Mouse (Mus musculus): ENCODE measurements at regions not wholly inside any gene's neighbourhood (a gene's known extent, or its start where the extent isn't known, plus 50 kb on each side); places are given as distances from the start of the nearest gene placed in this dataset.
"Not testable (repeated sequence)": the region's sequence is repeated elsewhere in the genome, so short reads cannot be mapped to it uniquely, and the experiment has no call there.

DNA sequence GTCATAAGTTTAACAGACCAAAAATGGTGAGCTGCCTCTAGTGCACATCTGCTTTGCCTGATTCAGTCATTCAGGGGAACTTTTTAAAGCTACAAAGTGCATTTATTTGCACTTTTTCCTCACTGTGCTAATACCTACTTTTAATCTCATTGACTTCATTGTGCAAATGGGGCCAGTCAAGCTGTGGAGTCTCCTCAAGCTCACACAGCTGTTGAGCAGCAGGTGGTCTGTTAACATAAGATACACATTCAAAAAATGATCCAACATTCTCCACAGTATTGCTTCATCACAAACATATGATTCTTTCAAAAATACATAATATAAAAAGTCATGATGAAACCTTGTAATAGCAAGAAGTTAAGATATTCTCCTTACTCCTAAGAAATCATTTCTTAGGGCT, 564.2 kb upstream of the Nrxn1 start:
- ATAC-seq (ENCODE audit: low FRiP score, low read depth), result no peak
- H3K4me1 ChIP-seq (ENCODE audit: control insufficient read depth, insufficient read depth, low read length), result no peaks in the 10 kb centered on the region

DNA sequence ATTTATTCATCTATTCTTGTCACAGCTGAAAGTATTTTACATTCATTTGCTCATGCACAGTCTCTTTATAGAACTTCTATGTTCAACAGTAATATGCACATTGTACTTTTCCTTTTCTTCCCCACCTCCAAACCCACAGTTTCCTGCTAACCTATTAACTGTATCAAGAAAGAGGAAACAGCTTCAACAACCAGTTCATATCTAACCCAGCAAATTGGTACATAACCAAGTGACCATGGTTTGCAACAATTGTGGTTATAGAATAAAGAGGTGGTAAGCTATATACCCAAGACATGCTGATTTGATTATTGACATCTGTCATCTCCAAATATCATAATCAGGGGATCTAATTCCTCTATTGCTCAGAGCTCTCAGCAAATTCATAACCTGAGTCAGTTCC, 539.0 kb upstream of the Nrxn1 start:
- Histone ChIP-seq H3K27me3 (ENCODE audit: control insufficient read depth, insufficient read depth, low read length) (no peaks in the 10 kb centered on the region), H3K4me3 (replicated peaks; ENCODE audit: low read length) (no peak overlapping the region), H3K4me2 (replicated peaks; ENCODE audit: low read depth, low read length, severe bottlenecking) (no peak overlapping the region), H3K9ac (ENCODE audit: low read depth, low read length, severe bottlenecking) (no peak overlapping the region), H3K36me3 (ENCODE audit: control insufficient read depth, insufficient read depth, low read length) (no peaks in the 10 kb centered on the region), H3K9me3 (ENCODE audit: control insufficient read depth, low read length) (no peaks in the 10 kb centered on the region), H3K27ac (replicated peaks; ENCODE audit: low read depth, low read length) (no peak overlapping the region), H3K4me1 (ENCODE audit: control insufficient read depth, insufficient read depth, low read length) (no peaks in the 10 kb centered on the region)
- no peak for TF ChIP-seq POLR2A (IDR thresholded peaks at IDR 0.05; ENCODE audit: borderline replicate concordance, extremely low read depth, insufficient read depth, insufficient read length)
- DNase-seq (ENCODE audit: low spot score) (no peak), ATAC-seq (ENCODE audit: low FRiP score, low read depth) (no peak)

More for the DNA sequence above, 564.2 kb upstream of the Nrxn1 start:
- Histone ChIP-seq H3K9ac (ENCODE audit: low read depth, low read length, severe bottlenecking) (no peak overlapping the region), H3K36me3 (ENCODE audit: control insufficient read depth, insufficient read depth, low read length) (no peaks in the 10 kb centered on the region), H3K9me3 (ENCODE audit: control insufficient read depth, low read length) (no peaks in the 10 kb centered on the region), H3K4me2 (replicated peaks; ENCODE audit: low read depth, low read length, severe bottlenecking) (no peak overlapping the region), H3K27me3 (ENCODE audit: control insufficient read depth, insufficient read depth, low read length) (no peaks in the 10 kb centered on the region), H3K4me3 (replicated peaks; ENCODE audit: low read length) (no peak overlapping the region), H3K27ac (replicated peaks; ENCODE audit: low read depth, low read length) (no peak overlapping the region)
- no peak for TF ChIP-seq POLR2A (IDR thresholded peaks at IDR 0.05; ENCODE audit: borderline replicate concordance, extremely low read depth, insufficient read depth, insufficient read length)
- DNase-seq (ENCODE audit: low spot score), result no peak

DNA sequence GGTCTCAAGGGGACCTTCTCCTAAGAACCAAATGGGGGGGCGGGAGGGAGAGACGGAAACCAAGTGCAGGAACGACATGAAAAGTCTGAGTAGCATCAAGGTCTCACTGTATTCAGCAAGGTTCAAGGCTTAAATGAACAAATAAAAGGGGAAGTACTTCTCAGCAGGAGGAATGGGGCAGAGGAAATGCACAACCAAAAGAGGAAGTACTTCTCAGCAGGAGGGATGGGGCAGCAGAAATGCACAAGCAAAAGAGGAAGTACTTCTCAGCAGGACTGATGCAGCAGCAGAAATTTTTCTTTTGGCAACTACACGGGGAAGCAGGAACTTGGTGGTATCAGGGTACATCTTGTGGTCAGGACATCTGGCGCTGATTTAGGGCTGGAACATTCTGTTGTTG, 521.3 kb upstream of the Nrxn1 start:
- not testable (repeated sequence) for H3K36me3 ChIP-seq (ENCODE audit: control insufficient read depth, insufficient read depth, low read length); H3K4me1 ChIP-seq (ENCODE audit: control insufficient read depth, insufficient read depth, low read length); ATAC-seq (ENCODE audit: low FRiP score, low read depth); H3K4me2 ChIP-seq (replicated peaks; ENCODE audit: low read depth, low read length, severe bottlenecking); H3K27me3 ChIP-seq (ENCODE audit: control insufficient read depth, insufficient read depth, low read length); H3K4me3 ChIP-seq (replicated peaks; ENCODE audit: low read length); H3K27ac ChIP-seq (replicated peaks; ENCODE audit: low read depth, low read length); DNase-seq (ENCODE audit: low spot score); H3K9ac ChIP-seq (ENCODE audit: low read depth, low read length, severe bottlenecking); H3K9me3 ChIP-seq (ENCODE audit: control insufficient read depth, low read length)
- 88% methylated on average over 5 of the region's 5 CpGs for WGBS

DNA sequence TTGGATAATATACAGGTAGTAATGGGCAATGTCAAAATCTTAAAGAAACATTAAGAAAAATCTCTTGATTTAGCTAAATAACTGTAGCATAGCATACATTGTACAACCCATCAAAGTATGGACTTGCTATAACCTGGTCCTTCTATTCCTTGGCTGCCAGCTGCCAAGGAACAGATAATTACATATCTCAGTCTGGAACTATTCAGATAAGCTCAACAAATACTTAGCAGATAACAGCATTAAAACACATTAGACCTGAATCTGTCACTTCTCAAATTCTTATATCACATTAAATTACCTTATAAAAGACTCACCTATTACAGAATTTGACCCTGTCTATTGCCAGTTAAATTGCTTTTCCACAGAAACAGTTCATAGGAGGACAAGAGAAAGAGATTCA, 496.2 kb upstream of the Nrxn1 start:
- no peaks in the 10 kb centered on the region for H3K36me3 ChIP-seq (ENCODE audit: control insufficient read depth, insufficient read depth, low read length)
- no peak overlapping the region for H3K9ac ChIP-seq (ENCODE audit: low read depth, low read length, severe bottlenecking)
- DNase-seq (ENCODE audit: low spot score) (no peak), ATAC-seq (ENCODE audit: low FRiP score, low read depth) (no peak)
- H3K27me3 ChIP-seq (ENCODE audit: control insufficient read depth, insufficient read depth, low read length), result no peaks in the 10 kb centered on the region
- no peaks in the 10 kb centered on the region for H3K9me3 ChIP-seq (ENCODE audit: control insufficient read depth, low read length)
- no peak overlapping the region for H3K4me2 ChIP-seq (replicated peaks; ENCODE audit: low read depth, low read length, severe bottlenecking)
- TF ChIP-seq POLR2A (IDR thresholded peaks at IDR 0.05; ENCODE audit: borderline replicate concordance, extremely low read depth, insufficient read depth, insufficient read length), result no peak
- no peaks in the 10 kb centered on the region for H3K4me1 ChIP-seq (ENCODE audit: control insufficient read depth, insufficient read depth, low read length)
- no peak overlapping the region for H3K27ac ChIP-seq (replicated peaks; ENCODE audit: low read depth, low read length)
- H3K4me3 ChIP-seq (replicated peaks; ENCODE audit: low read length), result no peak overlapping the region

- WGBS, result 53% methylated on average over 4 of the region's 9 CpGs
- H3K4me1 ChIP-seq (ENCODE audit: control insufficient read depth, insufficient read depth, low read length); H3K27me3 ChIP-seq (ENCODE audit: control insufficient read depth, insufficient read depth, low read length); H3K27ac ChIP-seq (replicated peaks; ENCODE audit: low read depth, low read length); H3K9me3 ChIP-seq (ENCODE audit: control insufficient read depth, low read length); H3K4me3 ChIP-seq (replicated peaks; ENCODE audit: low read length); H3K36me3 ChIP-seq (ENCODE audit: control insufficient read depth, insufficient read depth, low read length); DNase-seq (ENCODE audit: low spot score); H3K4me2 ChIP-seq (replicated peaks; ENCODE audit: low read depth, low read length, severe bottlenecking); H3K9ac ChIP-seq (ENCODE audit: low read depth, low read length, severe bottlenecking): not testable (repeated sequence)
- ATAC-seq (ENCODE audit: low FRiP score, low read depth), result peak; percentile 89
These were observed 458.3 kb upstream of the Nrxn1 start for GRCm38 (mm10) chr17:91551058-91551691.

GRCm38 (mm10) chr17:91531488-91531887, 438.6 kb upstream of the Nrxn1 start:
- Histone ChIP-seq H3K9me3 (ENCODE audit: control insufficient read depth, low read length) (no peaks in the 10 kb centered on the region), H3K9ac (ENCODE audit: low read depth, low read length, severe bottlenecking) (no peak overlapping the region), H3K27me3 (ENCODE audit: control insufficient read depth, insufficient read depth, low read length) (no peaks in the 10 kb centered on the region), H3K4me1 (ENCODE audit: control insufficient read depth, insufficient read depth, low read length) (no peaks in the 10 kb centered on the region), H3K4me2 (replicated peaks; ENCODE audit: low read depth, low read length, severe bottlenecking) (no peak overlapping the region), H3K27ac (replicated peaks; ENCODE audit: low read depth, low read length) (no peak overlapping the region), H3K36me3 (ENCODE audit: control insufficient read depth, insufficient read depth, low read length) (no peaks in the 10 kb centered on the region), H3K4me3 (replicated peaks; ENCODE audit: low read length) (no peak overlapping the region)
- no peak for DNase-seq (ENCODE audit: low spot score)
- 76% methylated on average over 1 of the region's 1 CpGs for WGBS
- no peak for TF ChIP-seq POLR2A (IDR thresholded peaks at IDR 0.05; ENCODE audit: borderline replicate concordance, extremely low read depth, insufficient read depth, insufficient read length)
- no peak for ATAC-seq (ENCODE audit: low FRiP score, low read depth)
